Mouse (Mus musculus) limb, embryonic 14.5 days (tissue): ENCODE measurements around the gene Tex19.1. TPM values are rescaled to one million over a fixed set of nuclear protein-coding genes. Genes with fewer than 3 reads are reported as not detected.

Source experiments
- ATAC-seq: fragments of 200-750 bp; cut with Nextera tagmentation; 2 replicates; pipeline ENCODE4 v1.8.0; 2017; ENCODE audit warnings: low read depth, moderate number of reproducible peaks, moderate TSS enrichment; ENCODE audit not compliant: low FRiP score
- DNase-seq: peaks from one replicate; pipeline ENCODE4 v3.0.0-alpha.2; 2015; ENCODE audit warnings: low spot score
- H3K27ac ChIP-seq: fragments of 300-500 bp; sonication (generic); replicated peaks from 2 replicates; pipeline ENCODE4 v1.5.1; 2014; ENCODE audit warnings: low read depth, mild to moderate bottlenecking, low read length, moderate library complexity, mixed read lengths
- H3K27me3 ChIP-seq: fragments of 300-500 bp; sonication (generic); 2 replicates; pipeline ENCODE4 v1.6.1; 2014; ENCODE audit warnings: low read length, mixed read lengths; ENCODE audit not compliant: control insufficient read depth, insufficient read depth
- H3K36me3 ChIP-seq: fragments of 300-500 bp; sonication (generic); 2 replicates; pipeline ENCODE4 v1.6.1; 2014; ENCODE audit warnings: mild to moderate bottlenecking, low read length, moderate library complexity, mixed read lengths; ENCODE audit not compliant: control insufficient read depth, insufficient read depth
- H3K4me1 ChIP-seq: fragments of 300-500 bp; sonication (generic); 2 replicates; pipeline ENCODE4 v1.6.1; 2014; ENCODE audit warnings: antibody characterized with exemption, low read length, mixed read lengths; ENCODE audit not compliant: control insufficient read depth, insufficient read depth
- H3K4me2 ChIP-seq: fragments of 300-500 bp; sonication (generic); replicated peaks from 2 replicates; pipeline ENCODE4 v1.6.1; 2014; ENCODE audit warnings: low read depth, mild to moderate bottlenecking, low read length, moderate library complexity; ENCODE audit not compliant: severe bottlenecking
- H3K4me3 ChIP-seq: fragments of 300-500 bp; sonication (generic); replicated peaks from 2 replicates; pipeline ENCODE4 v1.5.1; 2014; ENCODE audit warnings: low read length
- H3K9ac ChIP-seq: fragments of 300-500 bp; sonication (generic); 2 replicates; pipeline ENCODE4 v1.6.1; 2014; ENCODE audit warnings: mild to moderate bottlenecking, low read depth, low read length, moderate library complexity; ENCODE audit not compliant: severe bottlenecking
- H3K9me3 ChIP-seq: fragments of 300-500 bp; sonication (generic); 2 replicates; pipeline ENCODE4 v1.6.1; 2016; ENCODE audit warnings: low read length; ENCODE audit not compliant: control insufficient read depth
- POLR2A ChIP-seq: fragments of 200-500 bp; IDR thresholded peaks from 2 replicates; pipeline ENCODE4 v1.8.0; 2012; ENCODE audit warnings: inconsistent platforms, mild to moderate bottlenecking, moderate library complexity, borderline replicate concordance; ENCODE audit not compliant: insufficient read depth, insufficient read length; ENCODE audit errors: extremely low read depth
- WGBS: fragments of 180-500 bp; shearing (Covaris S2); extraction: QIAGEN DNeasy Blood & Tissue Kit; methylation state at CpG from one replicate; pipeline ENCODE4 v1.1.7; 2014; 5-methylcytosine and 5-hydroxymethylcytosine counted together
- polyA plus RNA-seq, 2 experiments: library from polyadenylated mRNA; depleted of rRNA in 1 of 2; stranded (reverse) in 1 of 2; unstranded in 1 of 2; fragments of >200 nt; fragmentation: Nextera tagmentation in 1 of 2; extraction: Ambion mirVana in 1 of 2; gene quantifications; 2 replicates each; pipeline versions ENCODE4 v1.2.1 to v1.2.3; 2012 to 2014

The Tex19.1 gene
- polyA plus RNA-seq, 2 experiments: 0.10 TPM; not detected in 1

- H3K36me3 ChIP-seq: no peaks in the 10 kb centered on the region
- H3K4me3 ChIP-seq: peak overlapping the region; percentile 35
- H3K4me1 ChIP-seq: peaks cover 4% of the 10 kb centered on the region; the same call in 1 of the 2 replicates
- peak overlapping the region; percentile 36 for H3K9ac ChIP-seq
- no peaks in the 10 kb centered on the region for H3K9me3 ChIP-seq
- peaks cover 37% of the 10 kb centered on the region for H3K27me3 ChIP-seq
- ATAC-seq (no peak), DNase-seq (peak; percentile 10)
- whole genome bisulfite sequencing: 1% methylated on average over 45 of the region's 45 CpGs
- H3K27ac ChIP-seq: no peak overlapping the region
- peak overlapping the region; percentile 61 for H3K4me2 ChIP-seq
- no peak for TF ChIP-seq POLR2A
Observed at GRCm38 (mm10) chr11:121156411-121156891, 10.5 kb downstream of the Tex19.1 start.

- TF ChIP-seq POLR2A: no peak
- Histone ChIP-seq H3K27ac (no peak within 1 kb of the TSS), H3K9me3 (no peaks in the 10 kb centered on the region), H3K36me3 (no peaks in the 10 kb centered on the region), H3K4me2 (no peak within 1 kb of the TSS), H3K9ac (no peak within 1 kb of the TSS), H3K27me3 (peaks cover 30% of the 10 kb centered on the region), H3K4me1 (peaks cover 4% of the 10 kb centered on the region; the same call in 1 of the 2 replicates), H3K4me3 (no peak within 1 kb of the TSS)
- WGBS: 77% methylated on average over 5 of the region's 5 CpGs
- ATAC-seq: no peak
- no peak for DNase-seq
Observed at GRCm38 (mm10) chr11:121159971-121160370, 14.0 kb downstream of the Tex19.1 start, which contains the start of gene Uts2r. Gene Uts2r, plus strand, starts transcription at chr11:121160271.

- DNase-seq (no peak), ATAC-seq (no peak)
- Histone ChIP-seq H3K9me3 (no peaks in the 10 kb centered on the region), H3K27ac (no peak overlapping the region), H3K27me3 (peaks cover 24% of the 10 kb centered on the region), H3K36me3 (no peaks in the 10 kb centered on the region), H3K4me3 (no peak overlapping the region), H3K4me2 (no peak overlapping the region), H3K9ac (no peak overlapping the region), H3K4me1 (peaks cover 4% of the 10 kb centered on the region; the same call in 1 of the 2 replicates)
- WGBS: 93% methylated on average over 26 of the region's 26 CpGs
- TF ChIP-seq POLR2A: no peak
Observed at GRCm38 (mm10) chr11:121160636-121161346, 14.8 kb downstream of the Tex19.1 start.

- no peaks in the 10 kb centered on the region for H3K36me3 ChIP-seq
- ATAC-seq (no peak), DNase-seq (no peak)
- no peak overlapping the region for H3K27ac ChIP-seq
- no peaks in the 10 kb centered on the region for H3K4me1 ChIP-seq
- no peak overlapping the region for H3K9ac ChIP-seq
- no peak for TF ChIP-seq POLR2A
- H3K4me3 ChIP-seq: no peak overlapping the region
- H3K9me3 ChIP-seq: no peaks in the 10 kb centered on the region
- H3K27me3 ChIP-seq: no peaks in the 10 kb centered on the region
- no peak overlapping the region for H3K4me2 ChIP-seq
- WGBS: 87% methylated on average over 4 of the region's 4 CpGs
Observed at GRCm38 (mm10) chr11:121163751-121164150, 17.8 kb downstream of the Tex19.1 start.

GRCm38 (mm10) chr11:121173203-121173602 is 27.3 kb downstream of the Tex19.1 start:
- Histone ChIP-seq H3K27me3 (no peaks in the 10 kb centered on the region), H3K4me2 (no peak overlapping the region), H3K9ac (no peak overlapping the region), H3K4me3 (no peak overlapping the region), H3K9me3 (no peaks in the 10 kb centered on the region), H3K4me1 (no peaks in the 10 kb centered on the region), H3K36me3 (no peaks in the 10 kb centered on the region), H3K27ac (no peak overlapping the region)
- DNase-seq (no peak), ATAC-seq (no peak)
- no peak for TF ChIP-seq POLR2A
- WGBS: 72% methylated on average over 5 of the region's 5 CpGs
